Mouse (Mus musculus) thymus, adult 2 months (tissue): ENCODE data around the gene Rims1.

Experiments used
- CTCF ChIP-seq: fragments of 200-500 bp; IDR thresholded peaks from 2 replicates; pipeline ENCODE4 v1.5.1; 2012; ENCODE audit warnings: mild to moderate bottlenecking, control low read depth, low read length, moderate library complexity, borderline replicate concordance; ENCODE audit not compliant: control insufficient read depth, poor library complexity, insufficient read depth; ENCODE audit errors: extremely low read depth
- POLR2A ChIP-seq: fragments of 200-500 bp; IDR thresholded peaks from 2 replicates; pipeline ENCODE4 v1.6.1; 2012; ENCODE audit warnings: mild to moderate bottlenecking, low read length, control low read depth, moderate library complexity; ENCODE audit not compliant: control insufficient read depth, poor library complexity, insufficient read depth; ENCODE audit errors: extremely low read depth

DNA sequence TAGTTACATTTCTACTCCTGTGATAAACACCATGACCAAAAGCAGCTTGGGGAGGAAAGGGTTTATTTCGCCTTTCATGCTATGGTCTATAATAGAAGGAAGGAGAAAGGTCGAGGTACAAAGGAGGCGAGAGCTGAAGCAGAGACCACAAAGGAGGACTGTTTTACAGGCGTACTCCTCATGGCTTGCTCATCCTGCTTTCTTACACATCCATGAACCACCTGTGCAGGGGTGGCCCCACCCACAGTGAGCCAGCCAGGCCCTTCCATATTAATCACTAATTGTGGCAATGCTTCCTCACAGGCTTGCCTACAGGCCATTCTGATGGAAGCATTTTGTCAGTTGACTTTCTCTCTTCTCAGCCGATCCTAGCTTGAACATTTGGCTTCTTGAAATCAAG, 8.7 kb downstream of the Rims1 start:
- TF ChIP-seq CTCF (no peak), POLR2A (no peak)
